Mouse (Mus musculus): ENCODE measurements around the gene Cisd1.
A peak's percentile ranks its signal among the peaks of the same experiment; 100 is the strongest.

Gene Cisd1

DNA sequence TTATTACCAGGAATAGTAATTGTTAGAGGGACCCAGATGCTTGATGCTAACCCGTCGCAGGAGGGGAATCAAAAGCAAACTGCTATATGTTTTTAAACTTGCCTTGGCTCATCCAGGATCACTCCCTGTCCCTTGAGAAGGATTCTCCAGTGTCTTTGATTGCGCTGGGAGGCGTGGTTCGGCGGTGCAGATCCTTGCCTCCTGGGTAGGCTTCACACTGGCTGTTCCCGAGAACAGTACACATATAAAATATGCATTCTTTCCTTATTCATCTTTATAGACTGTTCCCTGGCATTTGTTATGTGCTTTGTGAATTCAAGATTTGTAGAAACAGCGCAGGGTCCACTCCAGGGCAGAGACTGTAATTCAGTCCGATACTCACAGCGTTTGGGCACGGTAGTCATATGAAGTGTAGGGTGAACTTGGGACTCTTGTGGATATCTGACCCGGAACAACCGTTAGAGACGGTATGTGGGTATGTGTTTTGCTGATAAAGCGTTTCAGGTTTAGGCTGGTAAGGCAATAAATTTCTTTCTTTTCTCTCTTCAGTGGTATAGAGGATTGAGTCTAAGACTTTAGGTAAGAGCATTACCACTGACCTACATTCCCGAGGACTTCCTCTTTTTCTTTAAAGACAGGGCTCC, 4.0 kb upstream of the Cisd1 start:
- DNase-seq (ENCODE audit: low read depth, low spot score): no peak

DNA sequence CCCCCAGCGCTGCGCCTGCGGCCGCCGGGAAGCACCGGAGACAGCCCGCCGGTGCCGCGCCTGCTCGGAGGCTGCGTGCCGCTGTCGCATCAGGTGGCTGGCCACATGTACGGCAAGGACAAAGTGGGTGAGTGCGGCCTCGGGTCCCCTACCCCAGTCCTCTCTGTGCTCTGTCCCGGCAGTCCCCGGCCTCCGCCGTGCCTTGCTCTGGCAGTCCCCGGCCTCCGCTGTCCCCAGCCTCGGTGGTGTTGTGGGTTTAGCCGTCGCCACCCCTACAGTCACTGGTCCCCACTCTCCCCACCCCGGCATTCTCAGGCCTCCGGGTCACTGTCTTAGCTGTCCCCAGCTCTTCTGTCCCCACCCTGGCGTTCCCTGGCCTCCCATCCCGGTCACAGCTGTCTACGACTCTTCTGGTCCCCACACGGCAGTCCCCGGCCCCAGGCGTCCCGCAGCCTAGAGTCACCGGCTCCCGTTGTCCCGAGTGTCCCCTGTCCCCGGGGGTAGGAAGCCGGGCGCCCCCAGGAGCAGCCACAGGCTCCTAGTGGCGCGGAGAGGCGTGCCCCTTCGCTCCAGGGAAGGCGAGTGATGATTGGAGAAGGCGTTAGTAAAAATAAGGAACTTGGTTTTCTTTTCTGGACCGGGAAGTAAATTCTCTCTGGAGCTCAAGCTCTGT, 3.3 kb upstream of the Cisd1 start:
- no peak for DNase-seq (ENCODE audit: low read depth, low spot score)

DNA sequence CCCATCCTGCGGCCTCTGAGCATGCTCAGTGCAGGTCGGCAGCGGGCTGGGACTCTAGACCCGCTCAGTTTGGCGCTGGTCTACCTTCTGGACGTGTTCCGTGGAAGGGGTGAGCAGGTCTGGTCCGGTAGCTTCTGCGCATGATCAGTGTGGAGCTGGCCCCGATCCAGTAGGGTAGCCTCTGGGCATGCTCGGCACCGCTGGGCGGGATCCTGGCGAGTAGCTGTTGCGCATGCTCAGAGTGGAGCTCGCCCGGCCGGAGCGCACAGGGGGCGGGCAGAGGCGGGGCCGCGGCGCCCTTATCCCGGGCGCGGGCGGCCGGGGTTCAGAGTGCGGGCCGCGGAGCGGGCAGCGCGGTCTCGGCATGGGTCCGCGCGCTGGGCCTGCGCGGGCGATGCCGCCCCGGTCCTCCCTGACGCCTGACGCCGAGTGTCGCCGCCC, 2.8 kb upstream of the Cisd1 start, which contains the start of gene Ipmk:
Ipmk (plus strand) TSS at position 255 of the 441 bp plus-strand sequence.
- DNase-seq (ENCODE audit: low read depth, low spot score): peak; percentile 97

DNA sequence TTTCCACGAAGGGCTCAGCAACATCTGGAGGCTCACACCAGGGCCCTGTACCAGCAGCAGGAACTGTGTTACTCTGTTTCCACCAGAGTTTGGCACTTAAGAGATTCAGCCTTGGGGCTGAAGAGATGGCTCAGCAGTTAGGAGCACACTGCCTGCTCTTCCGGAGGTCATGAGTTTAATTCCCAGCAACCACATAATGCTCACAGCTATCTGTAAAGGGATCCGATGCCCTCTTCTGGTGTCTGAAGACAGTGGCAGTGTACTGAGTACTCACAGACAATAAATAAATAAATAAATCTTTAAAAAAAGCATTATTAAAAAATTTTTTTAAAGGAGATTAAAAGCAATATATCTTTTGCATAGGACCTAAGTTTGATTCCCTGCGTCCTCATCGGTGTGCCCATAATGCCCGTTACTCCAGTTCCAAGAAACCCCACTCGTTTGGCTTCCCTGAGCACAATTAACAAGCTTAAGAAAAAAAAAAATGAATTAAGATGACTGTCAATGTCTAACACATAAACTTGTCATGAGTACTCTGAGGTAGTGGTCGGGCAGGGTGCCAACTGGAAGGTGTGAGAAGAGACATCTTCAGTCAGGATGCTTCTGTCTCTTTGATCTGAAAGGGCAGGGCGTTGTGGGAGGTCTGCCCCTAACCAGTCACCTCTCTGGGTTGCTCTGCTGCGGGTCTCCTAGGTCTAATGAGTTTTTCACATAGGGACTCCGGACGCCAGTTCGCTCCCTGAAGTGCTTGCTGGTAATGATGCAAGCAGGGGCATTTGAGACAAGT, 2.2 kb upstream of the Cisd1 start:
- peak; percentile 90 for DNase-seq (ENCODE audit: low read depth, low spot score)

DNA sequence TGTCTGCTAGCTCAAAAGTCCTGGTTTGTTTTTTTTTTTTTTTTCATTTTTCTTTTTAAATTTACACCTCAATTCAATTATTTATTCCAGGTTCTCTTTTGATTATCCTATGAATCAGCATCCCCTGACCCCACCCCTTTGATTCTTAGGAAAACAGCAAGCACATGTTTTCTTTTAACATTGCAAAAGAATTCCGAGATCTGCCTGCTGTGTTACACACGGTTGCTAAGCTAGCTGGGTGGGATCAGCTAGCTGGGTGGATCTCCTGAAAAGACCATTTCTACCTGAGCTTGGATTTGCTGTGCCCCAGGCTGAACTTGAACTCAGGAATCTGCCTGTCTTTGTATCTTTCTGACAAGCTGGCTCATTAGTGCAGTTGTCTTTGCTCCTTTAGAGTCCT, 1.4 kb upstream of the Cisd1 start:
- DNase-seq (ENCODE audit: low read depth, low spot score): no peak

DNA sequence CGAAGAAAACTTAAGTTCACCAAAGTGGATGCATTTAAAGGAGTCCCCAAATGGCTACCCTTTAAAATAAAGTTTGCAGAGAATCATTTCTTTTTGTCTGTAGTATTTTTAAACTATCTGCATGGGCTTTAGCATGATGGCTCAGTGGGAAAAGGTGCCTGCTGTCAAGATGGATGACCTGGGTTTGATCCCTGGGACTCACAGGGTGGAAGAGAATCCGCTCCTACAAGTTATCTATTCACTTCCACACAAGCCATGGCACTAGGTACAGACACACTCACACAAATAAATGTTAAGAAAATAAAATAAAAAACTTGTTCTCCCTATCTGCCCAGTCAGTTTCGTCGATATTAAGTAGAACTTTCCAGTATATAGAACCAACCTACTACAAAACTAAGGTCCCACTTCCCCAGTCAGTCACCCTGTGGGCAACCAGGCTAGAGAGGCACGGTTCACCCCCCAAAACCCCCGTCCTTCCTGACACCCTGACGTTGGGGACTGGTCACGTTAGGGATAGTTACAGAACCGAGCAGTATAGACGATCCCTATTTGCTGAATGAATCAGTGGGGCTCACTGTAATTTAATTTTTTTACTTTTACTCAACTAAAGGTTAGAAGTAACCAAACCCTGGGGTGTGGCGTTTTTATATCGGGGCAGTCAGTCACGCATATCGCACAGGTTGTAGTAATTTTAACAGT, 1.0 kb downstream of the Cisd1 start:
- DNase-seq (ENCODE audit: low read depth, low spot score): no peak

DNA sequence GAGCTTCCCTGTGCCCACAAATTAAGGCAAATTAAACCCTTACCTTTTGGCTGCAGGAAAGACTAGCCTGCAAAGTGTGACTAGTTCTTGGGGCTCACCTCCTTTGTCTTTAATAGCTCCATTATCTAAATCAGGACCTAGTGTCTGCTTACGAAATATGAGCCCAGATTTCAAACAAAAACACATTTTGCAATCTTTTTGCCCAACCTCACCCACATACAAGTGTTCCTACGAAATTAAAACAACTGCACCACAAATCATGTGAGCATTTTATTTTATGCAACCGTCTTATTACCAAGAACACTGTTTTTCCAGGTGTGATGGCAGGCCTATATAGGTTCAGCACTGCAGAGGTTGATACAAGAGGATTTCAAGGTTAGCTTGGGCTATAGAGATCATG, 1.6 kb downstream of the Cisd1 start:
- no peak for DNase-seq (ENCODE audit: low read depth, low spot score)

DNA sequence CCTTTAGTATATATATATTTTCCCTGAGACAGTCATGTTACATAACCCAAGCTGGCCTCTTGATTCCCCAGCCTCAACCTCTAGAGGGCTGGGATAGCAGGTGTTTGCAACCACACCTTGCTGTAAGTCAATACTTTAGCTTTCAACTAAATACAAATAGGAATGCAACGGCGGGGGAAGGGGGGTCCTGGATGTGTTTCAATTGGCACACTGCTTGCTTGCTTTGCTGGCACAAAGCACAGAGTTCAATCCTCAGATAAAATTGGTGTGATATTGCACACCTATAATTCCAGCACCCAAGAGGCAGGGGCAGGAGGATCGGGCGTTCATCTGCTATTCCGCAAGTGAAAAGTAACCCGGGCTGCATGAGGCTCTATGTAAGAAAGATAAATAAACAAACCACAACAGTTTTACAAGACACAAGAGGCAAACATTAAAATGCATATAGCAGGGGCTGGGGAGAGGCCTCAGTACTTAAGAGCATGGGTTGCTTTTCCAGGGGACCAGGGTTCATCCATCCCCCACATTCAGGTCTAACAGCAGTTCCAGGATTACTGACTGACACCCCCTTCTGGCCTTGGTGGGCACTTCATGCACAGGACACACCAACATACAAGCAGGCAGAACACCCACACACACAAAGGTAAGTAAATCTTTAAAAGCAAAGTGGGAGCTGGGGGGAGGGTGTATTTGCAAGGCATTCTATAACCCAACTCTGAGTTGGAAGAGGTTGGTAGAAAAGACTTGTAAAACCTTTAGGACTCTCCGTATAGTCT, 2.5 kb downstream of the Cisd1 start:
- peak; percentile 49 for DNase-seq (ENCODE audit: low read depth, low spot score)

DNA sequence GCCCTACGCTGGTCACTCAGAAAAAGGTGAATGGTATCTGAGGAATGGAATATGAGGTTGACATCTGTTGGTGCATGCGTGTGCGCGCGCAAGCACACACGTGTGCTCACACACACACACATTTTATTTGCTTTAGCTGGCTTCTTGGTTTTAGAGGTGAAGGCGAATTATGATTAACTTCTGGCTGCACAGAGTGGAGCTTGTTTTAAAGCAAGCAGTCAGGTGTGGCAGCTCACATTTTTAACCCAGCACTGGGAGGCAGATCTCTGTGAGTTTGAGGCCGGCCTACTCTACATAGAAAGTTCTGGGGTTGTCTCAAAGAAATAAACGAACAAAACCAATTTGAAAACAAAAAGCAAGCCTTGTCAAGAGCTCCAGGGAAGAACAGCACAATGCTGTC, 3.5 kb downstream of the Cisd1 start:
- DNase-seq (ENCODE audit: low read depth, low spot score): no peak

DNA sequence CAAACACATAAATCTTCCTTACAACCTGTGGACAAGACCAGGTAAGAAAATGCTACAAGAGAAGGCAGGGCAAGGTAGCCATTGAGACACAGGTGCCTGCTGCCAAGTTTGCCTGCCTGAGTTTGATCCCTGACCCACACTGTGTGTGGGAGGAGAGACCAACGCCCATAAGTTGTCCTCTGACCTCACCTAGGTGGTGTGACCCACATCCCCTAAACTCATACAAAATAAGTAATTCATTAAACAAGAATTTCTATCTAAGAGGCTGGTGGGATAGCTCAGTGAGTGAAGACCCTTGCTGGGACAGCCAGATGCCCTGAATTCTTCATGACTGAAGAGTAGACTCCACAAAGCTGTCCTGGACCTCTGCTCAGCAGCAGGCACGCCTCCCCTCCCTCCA, 4.6 kb downstream of the Cisd1 start:
- no peak for DNase-seq (ENCODE audit: low read depth, low spot score)

DNA sequence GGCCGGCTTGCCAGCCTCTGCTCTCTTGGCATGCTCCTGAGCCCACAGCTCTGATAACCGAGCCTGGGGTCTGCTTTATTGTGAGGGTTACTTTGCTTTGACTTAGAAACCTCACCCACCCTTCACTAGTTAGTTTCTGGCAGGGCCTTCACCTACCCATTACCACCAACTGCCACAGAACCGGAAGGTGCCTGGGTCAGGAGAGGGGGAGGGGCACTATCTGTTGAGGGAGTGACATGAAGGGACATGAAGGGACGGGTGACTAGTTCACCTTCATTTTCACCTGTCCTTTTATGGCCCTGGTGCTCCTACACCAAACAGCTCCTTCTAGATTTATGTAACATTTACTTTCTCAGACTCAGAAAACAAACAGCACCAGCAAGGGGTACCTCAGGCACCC, 5.3 kb downstream of the Cisd1 start:
- peak; percentile 34 for DNase-seq (ENCODE audit: low read depth, low spot score)

DNA sequence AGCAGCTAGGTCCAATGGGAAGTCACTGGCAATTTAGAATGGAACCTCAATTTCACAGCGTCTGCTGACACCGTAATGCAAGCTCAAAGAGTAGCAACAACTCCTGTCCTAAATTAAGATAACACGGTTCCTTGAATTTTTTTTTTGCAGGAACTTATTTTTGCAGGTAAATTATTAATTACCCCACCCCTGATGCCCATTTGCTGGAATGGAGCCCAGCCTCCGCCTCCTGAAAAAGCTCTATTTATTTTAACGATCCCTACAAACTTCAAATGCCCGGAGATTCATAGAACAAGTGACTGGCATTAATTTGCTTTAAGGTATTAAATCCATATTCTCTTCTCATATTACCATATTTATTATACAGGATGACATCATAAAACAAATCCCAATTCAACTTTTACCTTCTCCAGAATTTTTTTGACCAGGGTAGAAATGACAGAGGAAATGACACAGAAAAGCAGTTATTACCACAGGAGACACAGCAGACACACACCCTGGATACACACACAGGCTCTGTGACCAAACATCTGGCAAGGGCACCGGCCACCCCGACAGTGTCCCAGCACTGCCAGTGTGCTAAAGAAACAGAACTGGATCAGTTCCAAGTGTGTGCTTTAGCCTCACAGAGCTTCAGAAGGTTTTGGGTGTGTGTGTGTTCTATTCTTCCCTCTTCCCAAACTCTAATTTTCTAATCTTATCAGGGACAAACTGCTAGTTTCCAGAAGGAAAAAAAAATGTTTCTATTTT, 6.4 kb downstream of the Cisd1 start:
- no peak for DNase-seq (ENCODE audit: low read depth, low spot score)

DNA sequence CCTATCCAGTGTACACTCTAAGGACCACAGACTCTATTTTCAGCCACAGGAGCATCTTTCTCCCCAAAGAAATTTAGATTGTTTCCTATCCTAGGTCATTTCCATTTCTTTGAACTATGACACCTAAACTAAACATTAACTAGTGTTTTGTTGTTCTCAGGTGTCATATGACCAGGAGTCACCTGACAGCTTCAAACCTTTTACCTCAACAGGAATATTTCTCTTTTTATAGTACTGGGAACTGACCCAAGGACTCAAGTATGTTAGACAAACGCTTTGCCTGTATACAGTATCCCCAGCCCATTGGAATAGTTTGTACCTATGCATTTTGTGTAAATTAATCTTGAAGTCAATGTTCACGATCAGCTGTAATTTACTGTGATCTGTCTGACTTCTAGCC, 7.0 kb downstream of the Cisd1 start:
- no peak for DNase-seq (ENCODE audit: low read depth, low spot score)

DNA sequence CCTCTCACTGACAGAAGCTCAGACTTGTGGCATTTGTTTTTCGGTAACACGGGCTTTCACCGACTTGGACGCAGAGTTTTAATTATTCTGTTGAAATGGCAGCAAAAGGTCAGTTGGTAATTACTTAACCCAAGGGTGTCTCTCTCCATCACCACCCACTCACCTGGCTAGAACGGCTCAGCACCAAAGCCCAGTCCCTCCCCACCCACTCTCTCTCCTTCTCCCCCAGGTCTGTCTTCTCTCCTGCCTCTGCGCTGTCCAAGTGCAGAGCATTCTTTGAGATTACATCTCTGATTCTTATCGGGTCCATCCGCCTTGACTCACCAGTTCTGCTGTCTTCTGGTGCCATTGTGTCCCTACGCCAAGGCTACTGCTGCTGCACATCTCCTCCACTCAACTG, 11.9 kb downstream of the Cisd1 start:
- DNase-seq (ENCODE audit: low read depth, low spot score): no peak

DNA sequence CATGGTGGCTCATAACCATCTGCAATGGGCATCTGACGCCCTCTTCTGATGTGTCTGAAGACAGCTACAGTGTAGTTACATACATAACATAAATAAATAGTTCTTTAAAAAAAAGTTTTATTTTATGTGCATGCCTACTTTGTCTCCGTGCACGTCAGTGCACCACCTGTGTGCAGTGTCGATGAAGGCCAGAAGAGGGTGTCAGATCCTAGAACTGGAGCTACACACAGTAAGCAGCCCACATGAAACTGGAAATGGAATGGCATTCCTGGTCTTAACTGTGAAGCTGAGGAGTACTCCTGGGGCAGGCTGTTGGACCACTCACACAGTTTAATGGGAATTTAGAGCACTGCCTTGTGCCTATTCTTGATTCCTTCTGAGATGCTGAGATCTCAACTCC, 12.4 kb downstream of the Cisd1 start:
- DNase-seq (ENCODE audit: low read depth, low spot score): no peak

DNA sequence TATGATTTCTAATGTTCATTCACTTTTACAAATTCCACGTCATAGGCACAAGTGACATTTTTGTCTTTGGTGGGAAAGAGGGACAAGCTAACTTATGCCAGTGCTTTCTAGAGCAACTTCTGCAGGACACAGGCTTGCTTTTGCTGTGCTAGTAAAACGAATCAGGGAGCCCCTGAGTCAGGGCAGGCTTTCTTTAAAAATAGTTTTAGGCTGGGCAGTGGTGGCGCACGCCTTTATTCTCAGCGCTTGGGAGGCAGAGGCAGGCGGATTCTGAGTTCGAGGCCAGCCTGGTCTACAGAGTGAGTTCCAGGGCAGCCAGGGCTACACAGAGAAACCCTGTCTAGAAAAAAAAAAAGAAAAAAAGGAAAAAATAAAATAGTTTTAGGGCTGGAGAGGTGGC, 12.8 kb downstream of the Cisd1 start:
- no peak for DNase-seq (ENCODE audit: low read depth, low spot score)

DNA sequence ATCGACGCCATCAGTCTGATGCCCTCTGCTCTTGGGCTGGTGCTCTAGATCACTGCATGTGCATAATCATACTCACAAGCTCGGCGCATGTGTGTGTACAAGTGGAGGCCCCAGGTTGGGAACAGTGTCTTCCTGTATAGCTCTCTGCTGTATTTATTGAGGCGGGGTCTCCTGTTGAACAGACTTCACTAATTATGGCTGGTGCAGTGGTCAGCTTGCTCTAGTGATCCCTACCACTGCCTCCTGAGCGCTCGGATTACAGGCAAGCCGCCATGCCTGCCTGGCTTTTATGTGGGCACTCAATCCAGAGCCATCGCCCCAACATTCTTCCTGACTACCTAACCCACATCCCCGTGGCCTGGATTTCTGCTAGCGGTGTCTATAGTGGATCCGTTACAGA, 14.7 kb downstream of the Cisd1 start:
- no peak for DNase-seq (ENCODE audit: low read depth, low spot score)

DNA sequence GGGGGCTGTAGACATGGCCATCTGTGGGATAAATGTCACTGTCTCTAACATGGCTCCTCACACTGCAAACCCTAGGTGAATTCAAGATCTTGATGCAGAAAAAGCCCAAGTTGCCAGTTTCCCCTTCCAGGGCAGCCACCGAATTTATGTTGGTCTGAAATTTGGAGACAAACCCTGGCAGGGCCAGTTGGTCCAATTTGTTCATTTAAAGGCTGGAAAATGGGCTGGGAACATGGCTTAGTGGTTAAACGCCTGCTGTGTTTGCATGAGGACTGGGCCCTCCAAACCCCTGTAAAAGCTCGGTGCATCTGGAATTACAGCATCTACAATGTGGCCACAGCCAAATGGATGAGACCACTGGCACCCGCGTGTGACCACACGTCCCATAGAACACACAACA, 15.5 kb downstream of the Cisd1 start:
- DNase-seq (ENCODE audit: low read depth, low spot score): no peak

DNA sequence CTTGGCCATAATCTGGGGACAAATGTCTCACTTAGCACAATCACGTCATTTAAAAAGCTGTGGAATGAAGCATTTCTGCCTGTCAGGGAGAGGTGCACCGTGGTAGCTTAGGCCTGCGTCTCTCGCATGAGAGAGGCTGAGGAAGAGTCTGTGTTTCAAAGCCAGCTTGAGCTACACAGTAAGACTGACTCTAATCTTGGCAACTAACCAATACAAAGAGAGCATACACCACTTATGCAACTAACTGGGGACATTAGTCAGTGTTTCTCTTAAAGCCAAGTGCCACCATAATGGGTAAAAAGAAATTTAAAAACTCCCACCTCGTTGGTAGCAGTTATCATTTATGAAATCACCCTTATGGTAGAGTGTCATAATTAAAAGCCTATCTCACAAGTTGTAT, 15.9 kb downstream of the Cisd1 start:
- no peak for DNase-seq (ENCODE audit: low read depth, low spot score)

DNA sequence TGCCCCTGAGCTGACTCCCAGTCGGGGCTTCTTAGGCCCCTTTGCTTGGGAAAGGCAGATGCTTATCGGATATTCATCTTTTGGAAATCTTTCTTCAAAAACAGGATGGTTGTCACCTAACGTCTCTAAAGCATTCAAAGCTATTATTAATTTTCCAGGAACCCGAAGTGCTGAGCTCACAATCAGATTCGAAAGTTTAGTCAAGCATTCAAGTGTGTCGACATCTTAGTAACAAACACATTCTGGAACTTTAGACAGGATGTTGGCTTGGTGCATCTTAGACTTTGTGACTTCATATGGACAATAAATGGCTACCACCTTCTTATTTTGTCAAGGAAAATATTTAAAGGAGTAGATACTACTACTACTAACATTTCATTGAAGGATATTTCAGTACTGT, 16.4 kb downstream of the Cisd1 start:
- DNase-seq (ENCODE audit: low read depth, low spot score): no peak

DNA sequence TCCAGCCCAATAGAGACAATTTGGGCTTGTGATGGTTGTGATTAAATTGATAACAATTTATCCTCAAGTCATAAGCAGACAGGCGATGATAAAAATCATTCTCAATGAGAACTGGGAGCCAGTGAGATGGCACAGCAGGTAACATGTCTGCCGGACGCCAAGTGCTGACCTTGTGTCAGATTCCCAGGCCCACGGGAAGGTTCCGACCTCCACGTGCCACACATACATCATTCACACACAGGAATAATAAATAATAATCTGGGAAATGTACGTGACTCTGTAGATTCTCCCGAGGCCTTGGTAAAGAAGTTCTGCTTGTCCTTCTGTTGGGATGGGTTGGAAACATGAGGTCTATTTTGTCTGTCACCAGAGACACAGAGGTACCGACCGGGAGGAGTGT, 17.4 kb downstream of the Cisd1 start:
- no peak for DNase-seq (ENCODE audit: low read depth, low spot score)

Measured in CD4-positive, CD25-positive, alpha-beta regulatory T cell, adult 2 months (primary cell).